Mouse (Mus musculus) CH12.LX (cell line): ENCODE measurements around the gene Dlg2. TPM values are rescaled to one million over a fixed set of nuclear protein-coding genes. Genes with fewer than 3 reads are reported as not detected.

Experiments
- DNase-seq: peaks from one replicate; pipeline ENCODE4 v3.0.0-alpha.2; 2013; ENCODE audit errors: extremely low read depth
- H3K27ac ChIP-seq: 2 replicates; pipeline ENCODE4 v1.5.1; 2012; ENCODE audit warnings: low read depth, mild to moderate bottlenecking, control low read depth, moderate library complexity; ENCODE audit not compliant: insufficient read depth
- H3K27me3 ChIP-seq: replicated peaks from 2 replicates; pipeline ENCODE3; 2012; ENCODE audit warnings: inconsistent platforms
- H3K36me3 ChIP-seq, 2 experiments: replicated peaks in 1 of 2; 2 replicates each; pipeline versions ENCODE3 to v1.6.1; 2012; ENCODE audit warnings: inconsistent platforms in 1 of 2, low read length in 1 of 2, mild to moderate bottlenecking in 1 of 2, mixed read lengths in 1 of 2, moderate library complexity in 1 of 2; ENCODE audit not compliant: control insufficient read depth in 1 of 2, insufficient read depth in 1 of 2
- H3K4me1 ChIP-seq, 2 experiments: 2 replicates each; pipeline ENCODE4 v1.6.1; 2012; ENCODE audit warnings: inconsistent platforms in 1 of 2, moderate library complexity in 1 of 2; ENCODE audit not compliant: insufficient read depth in 2 of 2, control insufficient read depth in 1 of 2
- H3K4me2 ChIP-seq: 2 replicates; pipeline ENCODE4 v1.6.1; 2012; ENCODE audit warnings: low read depth, mild to moderate bottlenecking, control low read depth; ENCODE audit not compliant: poor library complexity, insufficient read depth, severe bottlenecking
- H3K4me3 ChIP-seq, 3 experiments: fragments of 150-350 bp in 1 of 3; sonication (generic) in 1 of 3; replicated peaks in 1 of 3; 2 replicates each; pipeline versions ENCODE3 to v1.5.1; 2011 to 2012; ENCODE audit warnings: low read depth in 2 of 3, low read length in 2 of 3, mild to moderate bottlenecking in 2 of 3, moderate library complexity in 2 of 3, control low read depth in 1 of 3, improper control_type of control experiment in 1 of 3, inconsistent platforms in 1 of 3, mixed read lengths in 1 of 3; ENCODE audit not compliant: poor library complexity in 1 of 3
- H3K79me2 ChIP-seq: replicated peaks from 2 replicates; pipeline ENCODE4 v1.6.1; 2012; ENCODE audit warnings: mild to moderate bottlenecking, moderate library complexity; ENCODE audit not compliant: control insufficient read depth, poor library complexity, insufficient read depth, severe bottlenecking; ENCODE audit errors: extremely low read depth
- H3K9ac ChIP-seq: 2 replicates; pipeline ENCODE4 v1.6.1; 2012; ENCODE audit warnings: low read depth, mild to moderate bottlenecking, control low read depth, moderate library complexity; ENCODE audit not compliant: insufficient read depth
- H3K9me3 ChIP-seq: replicated peaks from 2 replicates; pipeline ENCODE3; 2012; ENCODE audit warnings: low read length, inconsistent platforms, mixed read lengths
- BHLHE40 ChIP-seq: IDR thresholded peaks from 2 replicates; pipeline ENCODE4 v1.6.1; 2011; ENCODE audit warnings: mild to moderate bottlenecking, low read depth, low read length, improper control_type of control experiment
- CTCF ChIP-seq, 2 experiments: IDR thresholded peaks in 1 of 2; conservative IDR thresholded peaks in 1 of 2; 2 replicates each; pipeline ENCODE4 v1.5.1; 2011 to 2012; ENCODE audit warnings: low read depth in 2 of 2, low read length in 2 of 2, improper control_type of control experiment in 1 of 2, inconsistent platforms in 1 of 2, mild to moderate bottlenecking in 1 of 2, moderate library complexity in 1 of 2
- E2F4 ChIP-seq: IDR thresholded peaks from 2 replicates; pipeline ENCODE4 v1.6.1; 2011; ENCODE audit warnings: low read depth, low read length, improper control_type of control experiment; ENCODE audit not compliant: insufficient replicate concordance
- EP300 ChIP-seq: IDR thresholded peaks from 2 replicates; pipeline ENCODE4 v1.6.1; 2011; ENCODE audit warnings: low read length, improper control_type of control experiment
- ETS1 ChIP-seq: conservative IDR thresholded peaks from 2 replicates; pipeline ENCODE4 v1.6.1; 2012; ENCODE audit warnings: low read depth, mild to moderate bottlenecking, inconsistent platforms, low read length, improper control_type of control experiment, moderate library complexity
- GABPA ChIP-seq: IDR thresholded peaks from 2 replicates; pipeline ENCODE4 v1.6.1; 2012; ENCODE audit warnings: low read depth, low read length, improper control_type of control experiment, inconsistent platforms; ENCODE audit not compliant: insufficient replicate concordance
- HCFC1 ChIP-seq: IDR thresholded peaks from 2 replicates; pipeline ENCODE4 v1.6.1; 2012; ENCODE audit warnings: low read depth, mild to moderate bottlenecking, inconsistent platforms, low read length, improper control_type of control experiment
- JUN ChIP-seq: IDR thresholded peaks from 2 replicates; pipeline ENCODE4 v1.6.1; 2011; ENCODE audit warnings: low read depth, mild to moderate bottlenecking, low read length, improper control_type of control experiment, moderate library complexity; ENCODE audit not compliant: insufficient read depth
- JUND ChIP-seq: conservative IDR thresholded peaks from 2 replicates; pipeline ENCODE4 v1.6.1; 2011; ENCODE audit warnings: low read depth, low read length, improper control_type of control experiment
- KAT2A ChIP-seq: IDR thresholded peaks from 2 replicates; pipeline ENCODE4 v1.6.1; 2012; ENCODE audit warnings: low read length, improper control_type of control experiment, inconsistent platforms; ENCODE audit not compliant: insufficient replicate concordance
- MAX ChIP-seq: IDR thresholded peaks from 2 replicates; pipeline ENCODE4 v1.6.1; 2011; ENCODE audit warnings: low read length, improper control_type of control experiment
- MEF2A ChIP-seq: IDR thresholded peaks from 2 replicates; pipeline ENCODE4 v1.6.1; 2014; ENCODE audit warnings: low read depth, mild to moderate bottlenecking, inconsistent platforms, low read length, improper control_type of control experiment, borderline replicate concordance
- MXI1 ChIP-seq: IDR thresholded peaks from 2 replicates; pipeline ENCODE4 v1.6.1; 2011; ENCODE audit warnings: mild to moderate bottlenecking, low read depth, low read length, improper control_type of control experiment
- NRF1 ChIP-seq: IDR thresholded peaks from 2 replicates; pipeline ENCODE4 v1.6.1; 2014; ENCODE audit warnings: low read depth, mild to moderate bottlenecking, inconsistent platforms, low read length, improper control_type of control experiment, moderate library complexity
- POLR2AphosphoS2 ChIP-seq: IDR thresholded peaks from 2 replicates; pipeline ENCODE4 v1.6.1; 2011; ENCODE audit warnings: low read depth, low read length, improper control_type of control experiment
- RAD21 ChIP-seq: IDR thresholded peaks from 2 replicates; pipeline ENCODE4 v1.6.1; 2011; ENCODE audit warnings: low read depth, mild to moderate bottlenecking, low read length, improper control_type of control experiment, moderate library complexity
- SIN3A ChIP-seq: IDR thresholded peaks from 2 replicates; pipeline ENCODE4 v1.6.1; 2012; ENCODE audit warnings: low read length, improper control_type of control experiment, inconsistent platforms
- SMC3 ChIP-seq: IDR thresholded peaks from 2 replicates; pipeline ENCODE4 v1.6.1; 2011; ENCODE audit warnings: low read depth, low read length, improper control_type of control experiment
- UBTF ChIP-seq: IDR thresholded peaks from 2 replicates; pipeline ENCODE4 v1.6.1; 2012; ENCODE audit warnings: low read depth, mild to moderate bottlenecking, inconsistent platforms, low read length, improper control_type of control experiment, moderate library complexity
- USF1 ChIP-seq: IDR thresholded peaks from 2 replicates; pipeline ENCODE4 v1.6.1; 2014; ENCODE audit warnings: low read depth, mild to moderate bottlenecking, inconsistent platforms, low read length, improper control_type of control experiment
- USF2 ChIP-seq: conservative IDR thresholded peaks from 2 replicates; pipeline ENCODE4 v1.6.1; 2011; ENCODE audit warnings: low read depth, low read length, improper control_type of control experiment
- ZKSCAN1 ChIP-seq: IDR thresholded peaks from 2 replicates; pipeline ENCODE4 v1.6.1; 2012; ENCODE audit warnings: low read depth, inconsistent platforms, low read length, improper control_type of control experiment, borderline replicate concordance
- dilution Hi-C: fragments of 300-500 bp; cut with MboI; formaldehyde crosslinking; loops from 2 replicates; pipeline ENCODE4 v1.14.3; 2020; ENCODE audit warnings: low sequenced_read_pairs; ENCODE audit not compliant: extremely low pct_unique_long_range_greater_than_20kb, extremely low pct_ligation_motif_present
- in situ Hi-C: fragments of 300-500 bp; cut with MboI; formaldehyde crosslinking; loops from 3 replicates; pipeline ENCODE4 v1.14.3; 2019; ENCODE audit warnings: low sequenced_read_pairs, low pct_ligation_motif_present, low pct_unique_long_range_greater_than_20kb, mixed read lengths
- polyA plus RNA-seq: library from polyadenylated mRNA; unstranded; fragments of >175 nt; gene quantifications from 2 replicates; pipeline ENCODE4 v1.2.1, GENCODE M21; 2012; ENCODE audit warnings: low read depth; ENCODE audit not compliant: insufficient read length
- total RNA-seq, 2 experiments: library from RNA; depleted of rRNA; stranded (reverse); fragments of 300-350 nt in 1 of 2; fragments of >200 nt in 1 of 2; gene quantifications; 2 replicates each; pipeline ENCODE4 v1.2.3; 2012 to 2014

Gene Dlg2
- total and polyA plus RNA-seq, 3 experiments = 0.36 TPM; not detected in 2

DNA sequence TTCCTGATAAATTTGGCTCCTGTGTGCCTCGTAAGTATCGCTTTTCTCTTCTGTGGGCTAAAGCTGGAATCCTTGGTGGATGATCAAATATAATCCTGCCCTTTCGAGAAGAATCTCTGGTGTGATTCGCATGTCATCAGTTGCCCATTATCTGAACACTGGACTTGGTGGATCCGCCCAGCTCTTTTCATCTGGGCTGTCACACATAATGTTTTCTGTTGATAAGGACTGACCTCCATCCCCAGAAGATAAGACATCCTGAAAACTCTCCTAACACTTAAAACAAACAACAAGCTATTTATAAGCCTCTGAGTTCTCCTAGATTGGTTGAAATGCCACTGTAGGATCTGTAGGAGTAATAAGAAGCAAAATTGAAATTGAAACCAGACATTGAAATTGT is 1952.2 kb downstream of the Dlg2 start:
- H3K9ac ChIP-seq = no peak overlapping the region
- TF ChIP-seq SMC3 = no peak
- TF ChIP-seq ETS1 = no peak
- TF ChIP-seq KAT2A = no peak
- no peak for TF ChIP-seq CTCF (conservative IDR thresholded peaks at IDR 0.05 in 1 of 2, IDR thresholded peaks at IDR 0.05 in 1 of 2; ENCODE audit: low read depth in 2 of 2, low read length in 2 of 2)
- TF ChIP-seq UBTF = no peak
- TF ChIP-seq GABPA = no peak
- TF ChIP-seq USF1 = no peak
- no peak for TF ChIP-seq MEF2A
- no peak for TF ChIP-seq JUN
- H3K27me3 ChIP-seq = no peaks in the 10 kb centered on the region
- H3K9me3 ChIP-seq = no peaks in the 10 kb centered on the region
- dilution Hi-C loops (no loop called here), in situ Hi-C loops (no loop called here)
- H3K4me2 ChIP-seq = no peak overlapping the region
- H3K27ac ChIP-seq = no peak overlapping the region
- no peaks in the 10 kb centered on the region for H3K36me3 ChIP-seq
- no peaks in the 10 kb centered on the region for H3K79me2 ChIP-seq
- DNase-seq = no peak
- no peak overlapping the region for H3K4me3 ChIP-seq
- H3K4me1 ChIP-seq = peaks cover 0 to 8% of the 10 kb centered on the region in 2 experiments; a peak in 1 of 4 replicates

DNA sequence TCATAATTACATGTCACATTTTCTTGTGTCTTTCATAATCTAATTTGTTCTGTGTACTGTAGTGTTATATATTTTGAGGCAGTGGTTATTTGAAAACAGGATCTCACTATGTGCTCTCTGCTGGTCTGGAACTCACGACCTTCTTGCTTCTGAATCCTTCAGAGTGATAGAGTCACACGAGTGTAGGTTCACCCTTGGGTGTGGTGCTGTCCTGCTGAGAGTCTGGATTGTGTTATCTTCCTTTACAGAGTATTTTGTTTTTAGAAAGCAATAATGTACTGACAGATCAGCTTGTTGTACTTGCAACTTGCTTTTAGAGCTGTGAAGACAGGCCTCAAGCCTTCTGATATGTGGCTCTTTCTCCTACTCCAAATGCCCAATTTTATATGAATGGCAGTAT is 1953.8 kb downstream of the Dlg2 start:
- Histone ChIP-seq H3K4me2 (no peak overlapping the region), H3K36me3 (no peaks in the 10 kb centered on the region), H3K27me3 (no peaks in the 10 kb centered on the region), H3K9ac (no peak overlapping the region), H3K9me3 (no peaks in the 10 kb centered on the region), H3K79me2 (no peaks in the 10 kb centered on the region), H3K4me3 (no peak overlapping the region), H3K27ac (no peak overlapping the region), H3K4me1 (peaks cover 0 to 8% of the 10 kb centered on the region in 2 experiments; a peak in 1 of 4 replicates)
- no peak for DNase-seq
- in situ Hi-C loops = no loop called here
- dilution Hi-C loops = no loop called here
- TF ChIP-seq E2F4 = no peak
- TF ChIP-seq SIN3A = no peak
- no peak for TF ChIP-seq HCFC1
- TF ChIP-seq RAD21 = no peak
- no peak for TF ChIP-seq POLR2AphosphoS2
- no peak for TF ChIP-seq NRF1
- no peak for TF ChIP-seq EP300
- no peak for TF ChIP-seq BHLHE40
- TF ChIP-seq GABPA = no peak
- TF ChIP-seq ZKSCAN1 = no peak
- TF ChIP-seq JUND = no peak
- no peak for TF ChIP-seq USF2
- no peak for TF ChIP-seq MXI1
- TF ChIP-seq MAX = no peak
